ENCODE assay signal across 8 mouse cellular contexts in the genomic region with DNA sequence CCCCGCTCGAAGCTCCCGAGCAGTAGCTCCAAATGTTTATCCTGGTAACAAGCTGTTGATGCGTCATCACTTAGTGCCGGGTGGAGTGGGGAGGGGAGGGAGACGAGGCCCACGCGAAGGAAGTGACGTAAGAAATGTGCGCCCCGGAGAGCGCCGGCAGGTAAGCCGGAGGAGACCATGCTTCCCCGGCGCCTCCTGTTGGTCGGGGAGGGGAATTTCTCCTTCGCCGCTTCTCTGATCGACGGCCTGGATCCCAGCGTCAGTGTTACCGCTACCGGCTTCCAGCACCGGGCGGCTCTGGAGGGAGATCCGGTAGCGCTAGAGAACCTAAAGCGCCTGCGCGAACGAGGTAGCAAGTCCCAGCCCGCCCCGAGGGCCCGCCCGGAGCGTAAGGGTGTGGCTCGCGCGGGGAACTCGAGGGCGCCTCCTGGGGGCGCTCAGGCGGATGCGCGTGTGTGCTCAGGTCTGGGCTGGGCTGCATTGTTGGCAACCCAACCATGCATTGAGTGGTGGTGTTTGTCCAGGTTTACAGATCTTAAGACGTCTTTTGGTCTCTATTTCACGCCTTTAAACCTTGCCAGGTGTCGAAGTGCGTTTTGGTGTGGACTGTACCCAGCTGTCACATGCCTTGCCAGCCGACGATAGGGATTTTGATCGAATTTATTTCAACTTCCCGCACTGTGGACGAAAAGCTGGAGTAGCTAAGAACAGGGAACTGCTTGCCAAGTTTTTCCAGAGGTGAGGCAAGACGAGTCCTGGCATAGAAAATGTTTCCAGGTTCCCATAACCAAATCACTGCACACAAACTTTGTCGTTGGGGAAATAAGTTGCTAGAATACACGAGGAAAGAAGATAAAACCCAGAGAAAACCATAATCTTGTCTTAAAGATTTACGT. TPM values are rescaled to one million over a fixed set of nuclear protein-coding genes. Genes with fewer than 3 reads are reported as not detected.
DNase-seq lines count a peak whose midpoint lies in the region; ATAC-seq and TF ChIP-seq lines count a peak whose summit lies in the region.

Gene Fdxacb1, plus strand, starts transcription at position 130 of the 896 bp plus-strand sequence.

- peak within 1 kb of the TSS; percentile 69 for H3K4me3 ChIP-seq in hindbrain, embryonic 10.5 days
- peak within 1 kb of the TSS; percentile 65 for H3K4me3 ChIP-seq in lung, postnatal 0 days (ENCODE audit: low read depth, low read length)

- 5% methylated on average over 59 of the region's 59 CpGs for WGBS in hindbrain, embryonic 10.5 days
- 2% methylated on average over 59 of the region's 59 CpGs for WGBS in lung, postnatal 0 days

- peak within 1 kb of the TSS; percentile 94 for H3K27ac ChIP-seq in hindbrain, embryonic 10.5 days
- peak within 1 kb of the TSS; percentile 95 for H3K27ac ChIP-seq in lung, postnatal 0 days (ENCODE audit: low read length)

- peak within 1 kb of the TSS; percentile 75 for H3K4me2 ChIP-seq in lung, postnatal 0 days (replicated peaks; ENCODE audit: low read depth, low read length)

- peaks cover 21% of the 10 kb centered on the region for H3K4me1 ChIP-seq in hindbrain, embryonic 10.5 days (replicated peaks)
- 0 out of 2 replicates have a peak, but pooled peaks cover 4% of the 10 kb centered on the region for H3K4me1 ChIP-seq in lung, postnatal 0 days (ENCODE audit: insufficient read depth, low read depth, low read length)

- TF ChIP-seq CTCF in lung, postnatal 0 days (IDR thresholded peaks at IDR 0.05): peak; percentile 82

- TF ChIP-seq EP300 in lung, postnatal 0 days (IDR thresholded peaks at IDR 0.05): peak; percentile 60

- peaks cover 11% of the 10 kb centered on the region for H3K36me3 ChIP-seq in hindbrain, embryonic 10.5 days
- H3K36me3 ChIP-seq in lung, postnatal 0 days (ENCODE audit: insufficient read depth, low read length): no peaks in the 10 kb centered on the region; the same call in 1 of the 2 replicates

- H3K9ac ChIP-seq in lung, postnatal 0 days (replicated peaks; ENCODE audit: low read depth): peak within 1 kb of the TSS; percentile 58

- peak; percentile 90 for ATAC-seq in frontal cortex, adult (ENCODE audit: low TSS enrichment)
- ATAC-seq in lung, postnatal 0 days: peak; percentile 97

- DNase-seq in MN1 (ENCODE audit: low spot score): peak; percentile 97
- peak; percentile 100 for DNase-seq in cerebellum, adult 9-10 months
- peak; percentile 97 for DNase-seq in hindbrain, embryonic 10.5 days (ENCODE audit: low spot score)
- DNase-seq in layer of hippocampus, adult 9-11 months: peak; percentile 99
- peak; percentile 99 for DNase-seq in lung, postnatal 0 days (ENCODE audit: low spot score)
- DNase-seq in ovary, postnatal 14 days (ENCODE audit: low spot score): peak; percentile 97
- peak; percentile 99 for DNase-seq in thymus, postnatal 14 days

- H3K27me3 ChIP-seq in hindbrain, embryonic 10.5 days (ENCODE audit: insufficient read depth, poor library complexity, severe bottlenecking): no peaks in the 10 kb centered on the region
- no peaks in the 10 kb centered on the region for H3K27me3 ChIP-seq in lung, postnatal 0 days (replicated peaks; ENCODE audit: insufficient read depth, low read length)

- no peaks in the 10 kb centered on the region for H3K9me3 ChIP-seq in hindbrain, embryonic 10.5 days
- no peaks in the 10 kb centered on the region for H3K9me3 ChIP-seq in lung, postnatal 0 days (ENCODE audit: low read length)

RNA-seq across cellular contexts. Expression of gene Fdxacb1, which starts in this region (rescaled TPM):
- polyA plus RNA-seq in hindbrain, embryonic 10.5 days (2016; fragmentation: Nextera tagmentation; extraction: Ambion mirVana): 11.4 and 13.5 TPM in 2 replicates
- 10.2 and 12.1 TPM in 2 replicates for polyA plus RNA-seq in lung, postnatal 0 days (2015; fragmentation: Nextera tagmentation; extraction: Ambion mirVana)

Comparison
In these comparisons a context has a peak if more than half of its experiments do, and no peak if none do; other contexts are left out.
1. Peak in every context shown above with its lines: DNase-seq, ATAC-seq, H3K4me3 ChIP-seq and H3K27ac ChIP-seq.